Mouse (Mus musculus) kidney, postnatal 0 days (tissue): ENCODE measurements around the gene Cdyl. TPM values are rescaled to one million over a fixed set of nuclear protein-coding genes. Genes with fewer than 3 reads are reported as not detected.

Experiments
- ATAC-seq: fragments of 200-750 bp; cut with Nextera tagmentation; replicated peaks from 2 replicates; pipeline ENCODE4 v1.8.0; 2017; ENCODE audit warnings: low read depth, moderate number of reproducible peaks, moderate TSS enrichment, moderate library complexity; ENCODE audit not compliant: low FRiP score
- DNase-seq: peaks from one replicate; pipeline ENCODE4 v3.0.0-alpha.2; 2016; ENCODE audit warnings: low spot score
- H3K27ac ChIP-seq: fragments of 300-500 bp; sonication (generic); 2 replicates; pipeline ENCODE4 v1.5.1; 2014; ENCODE audit warnings: mild to moderate bottlenecking
- H3K27me3 ChIP-seq: fragments of 300-500 bp; sonication (generic); 2 replicates; pipeline ENCODE4 v1.6.1; 2014; ENCODE audit warnings: low read length, mixed read lengths; ENCODE audit not compliant: insufficient read depth
- H3K36me3 ChIP-seq: fragments of 300-500 bp; sonication (generic); 2 replicates; pipeline ENCODE4 v1.6.1; 2014; ENCODE audit warnings: low read length, mixed read lengths; ENCODE audit not compliant: insufficient read depth
- H3K4me1 ChIP-seq: fragments of 300-500 bp; sonication (generic); replicated peaks from 2 replicates; pipeline ENCODE4 v1.6.1; 2014; ENCODE audit warnings: antibody characterized with exemption, low read length, mixed read lengths; ENCODE audit not compliant: insufficient read depth
- H3K4me2 ChIP-seq: fragments of 300-500 bp; sonication (generic); 2 replicates; pipeline ENCODE4 v1.6.1; 2014; ENCODE audit warnings: mild to moderate bottlenecking, low read length, moderate library complexity, mixed read lengths
- H3K4me3 ChIP-seq: fragments of 300-500 bp; sonication (generic); replicated peaks from 2 replicates; pipeline ENCODE4 v1.5.1; 2014; ENCODE audit warnings: low read depth, low read length
- H3K9ac ChIP-seq: fragments of 300-500 bp; sonication (generic); 2 replicates; pipeline ENCODE4 v1.6.1; 2014; ENCODE audit warnings: low read depth, low read length
- H3K9me3 ChIP-seq: fragments of 300-500 bp; sonication (generic); replicated peaks from 2 replicates; pipeline ENCODE4 v1.6.1; 2016; ENCODE audit warnings: low read length, inconsistent platforms, mixed read lengths
- CTCF ChIP-seq: IDR thresholded peaks from 2 replicates; pipeline ENCODE4 v1.5.1; 2016; ENCODE audit warnings: antibody characterized with exemption, low read depth, mild to moderate bottlenecking, moderate library complexity
- WGBS: fragments of 180-500 bp; shearing (Covaris S2); extraction: QIAGEN DNeasy Blood & Tissue Kit; methylation state at CpG from one replicate; pipeline ENCODE4 v1.1.7; 2014; 5-methylcytosine and 5-hydroxymethylcytosine counted together
- polyA plus RNA-seq: library from polyadenylated mRNA; unstranded; fragments of >200 nt; fragmentation: Nextera tagmentation; extraction: Ambion mirVana; gene quantifications from 2 replicates; pipeline ENCODE4 v1.2.1, GENCODE M21; 2015

Cdyl gene
- polyA plus RNA-seq, 1 experiment from 2014 or later, result 10.2 TPM

DNA sequence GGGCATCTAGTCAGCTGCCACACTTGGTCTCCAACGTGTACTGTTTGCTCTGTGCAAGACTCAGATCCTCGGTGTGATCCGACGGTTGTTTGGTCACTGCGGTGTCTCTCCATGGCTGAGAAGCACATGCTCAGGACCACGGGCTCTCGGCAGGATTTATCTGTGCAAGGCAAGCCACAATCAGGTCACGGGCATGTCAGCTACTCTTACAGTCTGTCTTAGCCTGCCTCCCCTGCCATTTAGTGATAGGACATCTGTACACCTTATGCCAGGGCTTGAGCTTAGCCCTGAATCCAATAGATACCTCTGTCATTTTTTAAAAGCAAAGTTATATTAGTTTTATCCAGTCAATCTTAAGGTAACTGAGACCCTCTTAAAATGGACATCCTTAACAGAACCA is 211.0 kb downstream of the Cdyl start:
- DNase-seq (no peak), ATAC-seq (no peak)
- H3K4me3 ChIP-seq, result no peak overlapping the region
- no peak overlapping the region for H3K4me2 ChIP-seq
- no peak for TF ChIP-seq CTCF
- no peaks in the 10 kb centered on the region for H3K27me3 ChIP-seq
- no peaks in the 10 kb centered on the region for H3K9me3 ChIP-seq
- 87% methylated on average over 8 of the region's 8 CpGs for WGBS
- H3K4me1 ChIP-seq, result no peaks in the 10 kb centered on the region
- peaks cover 9% of the 10 kb centered on the region; the same call in 1 of the 2 replicates for H3K36me3 ChIP-seq
- no peak overlapping the region for H3K27ac ChIP-seq
- H3K9ac ChIP-seq, result no peak overlapping the region

GRCm38 (mm10) chr13:35871107-35871506 is 211.5 kb downstream of the Cdyl start:
- no peak for TF ChIP-seq CTCF
- Histone ChIP-seq H3K4me1 (no peaks in the 10 kb centered on the region), H3K27ac (no peak overlapping the region), H3K9me3 (no peaks in the 10 kb centered on the region), H3K36me3 (0 out of 2 replicates have a peak, but pooled peaks cover 7% of the 10 kb centered on the region), H3K9ac (no peak overlapping the region), H3K27me3 (no peaks in the 10 kb centered on the region), H3K4me2 (no peak overlapping the region), H3K4me3 (no peak overlapping the region)
- WGBS, result 57% methylated on average over 3 of the region's 3 CpGs
- DNase-seq (no peak), ATAC-seq (no peak)

- no peak overlapping the region for H3K9ac ChIP-seq
- no peak overlapping the region for H3K4me3 ChIP-seq
- no peak for DNase-seq
- H3K4me1 ChIP-seq, result no peaks in the 10 kb centered on the region
- no peak overlapping the region for H3K27ac ChIP-seq
- H3K9me3 ChIP-seq, result no peaks in the 10 kb centered on the region
- no peak overlapping the region for H3K4me2 ChIP-seq
- TF ChIP-seq CTCF, result no peak
- no peaks in the 10 kb centered on the region for H3K27me3 ChIP-seq
- ATAC-seq, result no peak
- no peaks in the 10 kb centered on the region for H3K36me3 ChIP-seq
- WGBS, result 82% methylated on average over 5 of the region's 5 CpGs
Observed at GRCm38 (mm10) chr13:35875396-35875795, 215.8 kb downstream of the Cdyl start.

GRCm38 (mm10) chr13:35878282-35878681 is 218.6 kb downstream of the Cdyl start:
- H3K4me1 ChIP-seq, result no peaks in the 10 kb centered on the region
- no peaks in the 10 kb centered on the region for H3K27me3 ChIP-seq
- H3K36me3 ChIP-seq, result no peaks in the 10 kb centered on the region
- H3K9ac ChIP-seq, result no peak overlapping the region
- ATAC-seq (no peak), DNase-seq (peak; percentile 23)
- no peak overlapping the region for H3K4me3 ChIP-seq
- H3K27ac ChIP-seq, result no peak overlapping the region
- TF ChIP-seq CTCF, result no peak
- 19% methylated on average over 1 of the region's 1 CpGs for WGBS
- H3K9me3 ChIP-seq, result no peaks in the 10 kb centered on the region
- H3K4me2 ChIP-seq, result no peak overlapping the region

DNA sequence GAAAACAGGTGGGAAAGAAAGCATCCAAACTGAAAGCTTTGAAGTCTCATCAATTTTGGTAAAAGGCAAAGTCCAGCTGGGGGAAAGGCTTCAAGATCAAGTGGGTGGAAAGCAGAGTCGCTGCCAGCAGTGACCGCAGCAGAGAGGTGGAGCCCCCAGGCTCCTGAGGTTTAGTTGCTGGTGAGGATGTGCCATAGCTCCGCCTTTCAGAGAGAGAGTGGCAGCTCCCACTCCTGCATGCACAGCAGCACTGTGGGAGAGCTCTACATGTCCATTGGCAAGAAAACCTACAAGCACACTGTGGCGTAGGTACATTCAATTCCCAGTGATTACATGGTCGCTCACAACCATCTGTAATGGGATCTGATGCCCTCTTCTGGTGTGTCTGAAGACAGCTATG is 219.4 kb downstream of the Cdyl start:
- DNase-seq (peak; percentile 16), ATAC-seq (no peak)
- H3K27me3 ChIP-seq, result no peaks in the 10 kb centered on the region
- no peak overlapping the region for H3K4me3 ChIP-seq
- H3K4me1 ChIP-seq, result no peaks in the 10 kb centered on the region
- H3K9ac ChIP-seq, result no peak overlapping the region
- no peak for TF ChIP-seq CTCF
- no peak overlapping the region for H3K4me2 ChIP-seq
- H3K9me3 ChIP-seq, result no peaks in the 10 kb centered on the region
- H3K27ac ChIP-seq, result no peak overlapping the region
- 41% methylated on average over 5 of the region's 5 CpGs for WGBS
- no peaks in the 10 kb centered on the region for H3K36me3 ChIP-seq

GRCm38 (mm10) chr13:35879519-35879918 is 219.9 kb downstream of the Cdyl start:
- DNase-seq (no peak), ATAC-seq (no peak)
- no peak overlapping the region for H3K9ac ChIP-seq
- no peak overlapping the region for H3K27ac ChIP-seq
- H3K27me3 ChIP-seq, result no peaks in the 10 kb centered on the region
- no peak overlapping the region for H3K4me2 ChIP-seq
- H3K4me1 ChIP-seq, result no peaks in the 10 kb centered on the region
- WGBS, result 71% methylated on average over 5 of the region's 5 CpGs
- no peaks in the 10 kb centered on the region for H3K36me3 ChIP-seq
- 0 out of 2 replicates have a peak, but pooled peaks have one; percentile 5 for TF ChIP-seq CTCF
- H3K4me3 ChIP-seq, result no peak overlapping the region
- H3K9me3 ChIP-seq, result no peaks in the 10 kb centered on the region

DNA sequence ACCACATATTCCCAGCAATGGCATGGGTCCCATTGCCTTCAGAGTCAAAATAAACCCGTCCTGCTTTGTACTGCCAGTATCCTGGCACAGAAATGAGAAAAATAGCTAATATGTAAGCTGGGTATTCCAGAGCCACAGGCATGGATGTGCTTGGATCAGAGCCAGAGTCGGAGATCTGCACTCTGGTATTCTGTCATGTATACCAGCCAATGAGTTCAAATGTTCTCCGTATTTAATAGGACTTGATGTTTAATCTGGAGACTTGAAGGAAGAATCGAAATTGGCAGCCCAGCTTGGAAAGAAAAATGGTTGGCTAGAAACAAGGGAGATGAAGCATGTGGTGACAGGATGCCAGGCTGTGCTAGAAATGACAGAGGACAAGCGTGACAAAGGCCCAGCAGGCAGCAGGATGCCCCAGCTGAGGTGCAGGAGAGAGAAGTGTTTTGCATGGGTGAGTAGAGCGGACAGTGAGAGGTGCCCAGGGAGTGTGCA is 221.0 kb downstream of the Cdyl start:
- H3K36me3 ChIP-seq, result no peaks in the 10 kb centered on the region
- H3K9ac ChIP-seq, result no peak overlapping the region
- no peak for ATAC-seq
- H3K27me3 ChIP-seq, result no peaks in the 10 kb centered on the region
- no peak for TF ChIP-seq CTCF
- no peak overlapping the region for H3K4me2 ChIP-seq
- no peak overlapping the region for H3K4me3 ChIP-seq
- no peak for DNase-seq
- WGBS, result 76% methylated on average over 6 of the region's 6 CpGs
- H3K9me3 ChIP-seq, result no peaks in the 10 kb centered on the region
- H3K4me1 ChIP-seq, result no peaks in the 10 kb centered on the region
- no peak overlapping the region for H3K27ac ChIP-seq
